Mouse (Mus musculus): ENCODE measurements at regions not wholly inside any gene's neighbourhood (a gene's known extent, or its start where the extent isn't known, plus 50 kb on each side); places are given as distances from the start of the nearest gene placed in this dataset.

- peak; percentile 33 for DNase-seq
- intact Hi-C loops (cut with DNase I; ENCODE audit: low total_unique reads), result no loop called here
These were observed 308.5 kb downstream of the Gadd45g start for GRCm38 (mm10) chr13:52154844-52155587.

DNA sequence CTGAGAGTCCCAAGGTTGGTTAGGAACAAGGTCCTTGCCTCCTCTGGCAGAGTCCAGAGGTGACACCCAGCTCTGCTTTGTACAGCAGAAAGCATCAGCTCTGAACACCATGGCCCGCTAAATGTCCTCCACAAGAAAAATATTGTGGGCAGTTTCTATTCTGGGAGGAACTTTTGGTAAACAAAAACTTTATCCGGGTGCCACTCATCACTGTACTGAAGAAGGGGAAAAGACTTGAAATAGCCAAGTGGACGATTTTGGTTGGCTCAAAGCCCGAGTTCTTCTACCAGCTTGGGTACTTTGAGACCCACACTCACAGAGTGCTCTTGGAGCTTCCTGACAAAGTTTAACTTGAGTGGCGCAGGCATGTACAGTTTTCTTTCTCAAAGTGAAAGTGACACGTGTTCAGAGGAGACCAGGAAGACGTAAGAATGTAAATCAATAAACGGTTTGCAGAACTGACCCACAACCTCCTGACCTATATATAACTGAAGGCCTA lies 309.2 kb downstream of the Gadd45g start:
- DNase-seq, result no peak
- intact Hi-C loops (cut with DNase I; ENCODE audit: low total_unique reads), result no loop called here

GRCm38 (mm10) chr13:52162676-52163075 lies 316.2 kb downstream of the Gadd45g start:
- intact Hi-C loops (cut with DNase I; ENCODE audit: low total_unique reads), result no loop called here

DNA sequence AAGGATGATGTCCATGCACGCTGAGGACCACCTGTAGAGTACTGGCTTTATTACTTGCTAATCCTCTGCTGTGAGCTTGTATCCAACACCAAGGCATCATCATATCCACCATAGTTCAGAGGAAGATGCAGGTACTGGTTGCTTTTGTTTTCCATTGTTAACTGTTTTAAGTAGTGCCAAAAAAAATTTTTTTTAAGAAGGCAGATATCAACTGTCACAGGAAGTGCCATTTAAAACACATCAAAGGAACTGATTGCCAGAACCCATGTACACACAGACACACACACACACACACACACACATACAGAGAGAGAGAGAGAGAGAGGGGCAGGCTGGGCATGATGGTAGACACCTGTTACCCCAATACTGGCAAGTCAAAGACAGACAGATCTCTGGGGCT lies 319.1 kb downstream of the Gadd45g start:
- intact Hi-C loops (cut with DNase I; ENCODE audit: low total_unique reads), result no loop called here
- DNase-seq, result no peak

More at GRCm38 (mm10) chr13:52162676-52163075, 316.2 kb downstream of the Gadd45g start:
- DNase-seq, result no peak

GRCm38 (mm10) chr13:52167968-52168367 lies 321.5 kb downstream of the Gadd45g start:
- intact Hi-C loops (cut with DNase I; ENCODE audit: low total_unique reads), result no loop called here
- no peak for DNase-seq

DNA sequence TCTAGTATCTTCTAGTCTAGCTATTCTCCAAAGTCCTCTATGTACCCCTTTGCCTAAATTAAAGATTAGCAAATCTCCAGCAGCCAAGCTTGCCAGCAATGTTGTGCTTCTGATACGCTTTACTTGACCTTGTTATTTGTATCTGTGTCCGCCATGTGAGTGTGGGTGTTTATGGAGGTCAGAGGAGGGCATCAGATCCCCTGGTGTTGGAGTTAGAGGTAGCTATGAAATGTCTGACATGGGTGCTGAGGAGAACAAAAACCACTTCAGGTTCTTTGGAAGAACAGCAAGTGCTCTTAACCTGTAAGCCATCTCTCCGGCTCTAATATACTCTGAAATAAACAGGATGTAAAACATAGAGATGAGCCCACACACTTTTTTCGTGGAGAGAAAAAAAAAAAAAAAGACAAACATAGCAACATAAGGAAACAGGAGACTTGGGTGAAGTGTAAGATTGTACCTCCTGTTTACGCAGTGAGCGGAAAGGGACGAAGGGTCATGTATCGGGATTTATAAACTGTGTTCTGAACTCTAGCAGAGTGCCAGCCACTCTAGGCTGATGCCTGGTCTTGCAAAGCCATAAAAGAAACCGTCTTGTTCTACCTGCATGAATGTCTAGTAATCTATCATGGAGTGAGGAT lies 326.3 kb downstream of the Gadd45g start:
- DNase-seq, result no peak
- intact Hi-C loops (cut with DNase I; ENCODE audit: low total_unique reads), result no loop called here

DNA sequence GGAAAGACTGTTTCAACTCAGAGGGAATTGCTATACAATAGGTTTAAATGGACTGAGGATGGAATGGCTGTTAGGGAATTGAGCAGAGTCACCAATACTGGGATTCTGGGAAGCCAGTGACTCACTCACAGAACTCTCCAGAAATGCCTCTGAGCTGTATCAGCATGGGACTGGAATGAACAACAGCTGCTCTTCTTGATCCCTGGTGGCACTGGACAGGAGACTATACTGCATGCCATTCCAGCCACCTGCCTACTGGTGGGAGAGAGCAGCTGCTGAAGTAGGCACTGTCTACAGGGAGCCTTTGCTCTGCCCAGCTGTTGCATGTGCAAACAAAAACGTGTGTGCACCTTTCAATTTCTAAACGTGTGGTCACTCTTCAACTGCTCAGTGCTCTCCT lies 329.2 kb downstream of the Gadd45g start:
- intact Hi-C loops (cut with DNase I; ENCODE audit: low total_unique reads), result no loop called here

GRCm38 (mm10) chr13:52179977-52180376 lies 333.5 kb downstream of the Gadd45g start:
- intact Hi-C loops (cut with DNase I; ENCODE audit: low total_unique reads), result no loop called here
- no peak for DNase-seq

More for the DNA sequence above, 329.2 kb downstream of the Gadd45g start:
- peak; percentile 24 for DNase-seq

- intact Hi-C loops (cut with DNase I; ENCODE audit: low total_unique reads), result no loop called here
- no peak for DNase-seq
These were observed 337.2 kb downstream of the Gadd45g start for GRCm38 (mm10) chr13:52183635-52184034.

GRCm38 (mm10) chr13:52185574-52185973 lies 339.1 kb downstream of the Gadd45g start:
- DNase-seq, result no peak
- intact Hi-C loops (cut with DNase I; ENCODE audit: low total_unique reads), result no loop called here

DNA sequence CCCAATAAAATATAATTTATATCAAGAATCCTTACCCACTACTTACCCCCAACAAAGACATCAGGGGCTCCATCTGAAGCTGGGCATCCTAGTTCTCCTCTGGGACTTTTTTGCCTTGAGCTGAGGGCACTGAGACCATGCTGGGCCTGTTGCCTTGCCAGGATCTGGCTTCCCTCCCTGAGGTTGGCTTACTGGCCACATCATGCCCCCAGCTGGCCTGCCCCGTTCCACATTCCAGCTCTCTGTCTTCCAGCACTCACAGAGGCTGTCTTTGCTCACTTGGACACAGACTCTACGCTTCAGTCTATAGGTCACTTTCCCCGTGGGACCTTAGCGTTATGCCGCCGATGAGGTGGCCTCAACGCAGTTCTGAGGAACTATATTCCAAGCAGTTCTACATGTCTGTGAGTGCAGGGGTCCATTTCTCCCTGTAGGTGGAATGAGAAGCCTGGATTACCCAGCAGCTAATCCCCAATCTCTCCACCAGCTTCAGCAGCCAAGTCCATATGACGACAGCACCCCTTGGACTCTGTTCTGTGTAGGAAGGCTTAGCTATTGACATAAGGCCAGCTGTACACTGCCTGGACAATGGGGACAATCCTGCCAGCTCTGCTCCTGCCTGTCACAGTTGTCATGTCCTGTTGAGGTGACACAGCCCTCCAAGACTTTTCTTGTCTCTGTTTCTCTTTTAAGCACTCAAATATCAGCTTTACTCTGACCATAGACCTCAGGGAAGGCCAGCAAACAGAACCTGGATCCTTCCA lies 341.5 kb downstream of the Gadd45g start:
- peak; percentile 38 for DNase-seq
- intact Hi-C loops (cut with DNase I; ENCODE audit: low total_unique reads), result no loop called here

GRCm38 (mm10) chr13:52188605-52189003 lies 342.1 kb downstream of the Gadd45g start:
- intact Hi-C loops (cut with DNase I; ENCODE audit: low total_unique reads), result no loop called here

GRCm38 (mm10) chr13:52189382-52189923 lies 341.6 kb downstream of the Diras2 start:
- DNase-seq, result no peak
- intact Hi-C loops (cut with DNase I; ENCODE audit: low total_unique reads), result no loop called here

More at GRCm38 (mm10) chr13:52188605-52189003, 342.1 kb downstream of the Gadd45g start:
- DNase-seq, result no peak

GRCm38 (mm10) chr13:52190256-52190655 lies 340.8 kb downstream of the Diras2 start:
- no peak for DNase-seq
- intact Hi-C loops (cut with DNase I; ENCODE audit: low total_unique reads), result no loop called here

- intact Hi-C loops (cut with DNase I; ENCODE audit: low total_unique reads), result no loop called here
- DNase-seq, result no peak
These were observed 340.1 kb downstream of the Diras2 start for GRCm38 (mm10) chr13:52190848-52191590.

- DNase-seq, result no peak
- intact Hi-C loops (cut with DNase I; ENCODE audit: low total_unique reads), result no loop called here
These were observed 334.2 kb downstream of the Diras2 start for GRCm38 (mm10) chr13:52196917-52197316.

- DNase-seq, result no peak
- intact Hi-C loops (cut with DNase I; ENCODE audit: low total_unique reads), result no loop called here
These were observed 332.3 kb downstream of the Diras2 start for GRCm38 (mm10) chr13:52198649-52199348.

DNA sequence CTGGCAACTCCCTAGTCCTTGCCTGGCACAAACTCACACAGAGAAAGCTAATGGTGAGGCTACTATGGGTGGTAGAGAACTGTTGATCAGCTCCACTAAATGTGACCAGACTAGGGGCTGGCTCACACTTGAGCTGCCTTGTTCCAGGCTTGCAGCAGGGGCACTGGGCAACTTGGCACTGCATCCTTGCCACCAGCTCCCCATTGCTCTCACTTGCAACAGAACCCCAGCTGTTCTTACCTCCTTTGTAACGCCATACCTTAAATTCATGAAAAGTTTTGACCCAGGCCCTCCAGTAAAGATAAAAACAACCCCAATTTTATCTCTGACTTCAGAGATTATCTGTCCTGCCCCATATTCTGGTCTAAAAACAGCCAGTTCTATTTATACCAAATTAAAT lies 328.7 kb downstream of the Diras2 start:
- intact Hi-C loops (cut with DNase I; ENCODE audit: low total_unique reads), result no loop called here
- no peak for DNase-seq

DNA sequence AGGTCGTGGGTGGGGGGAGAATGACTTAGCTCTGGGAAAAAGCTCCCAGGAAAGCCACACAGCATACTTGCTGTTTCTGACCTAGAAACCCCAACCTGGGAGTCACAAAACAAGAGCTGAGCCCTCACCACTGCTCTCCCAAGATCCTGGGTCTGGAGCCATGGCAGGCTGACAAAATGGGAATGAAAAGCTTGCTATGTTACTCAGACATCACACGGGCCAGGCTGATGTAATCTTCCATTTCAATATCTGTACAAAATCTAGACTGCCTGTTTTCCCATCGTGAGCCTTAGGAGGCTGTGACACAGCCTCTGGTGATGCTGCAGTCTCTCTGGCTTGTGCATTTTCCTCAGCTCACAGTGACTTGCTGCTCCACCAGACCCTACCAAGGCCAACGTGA lies 325.1 kb downstream of the Diras2 start:
- intact Hi-C loops (cut with DNase I; ENCODE audit: low total_unique reads), result no loop called here

More for the DNA sequence above, 325.1 kb downstream of the Diras2 start:
- peak; percentile 34 for DNase-seq
